Mouse (Mus musculus): ENCODE measurements around the gene Smtnl2. TPM values are rescaled to one million over a fixed set of nuclear protein-coding genes. Genes with fewer than 3 reads are reported as not detected.

Gene Smtnl2
- polyA plus RNA-seq, 1 experiment from 2014 or later: 11.3 TPM

DNA sequence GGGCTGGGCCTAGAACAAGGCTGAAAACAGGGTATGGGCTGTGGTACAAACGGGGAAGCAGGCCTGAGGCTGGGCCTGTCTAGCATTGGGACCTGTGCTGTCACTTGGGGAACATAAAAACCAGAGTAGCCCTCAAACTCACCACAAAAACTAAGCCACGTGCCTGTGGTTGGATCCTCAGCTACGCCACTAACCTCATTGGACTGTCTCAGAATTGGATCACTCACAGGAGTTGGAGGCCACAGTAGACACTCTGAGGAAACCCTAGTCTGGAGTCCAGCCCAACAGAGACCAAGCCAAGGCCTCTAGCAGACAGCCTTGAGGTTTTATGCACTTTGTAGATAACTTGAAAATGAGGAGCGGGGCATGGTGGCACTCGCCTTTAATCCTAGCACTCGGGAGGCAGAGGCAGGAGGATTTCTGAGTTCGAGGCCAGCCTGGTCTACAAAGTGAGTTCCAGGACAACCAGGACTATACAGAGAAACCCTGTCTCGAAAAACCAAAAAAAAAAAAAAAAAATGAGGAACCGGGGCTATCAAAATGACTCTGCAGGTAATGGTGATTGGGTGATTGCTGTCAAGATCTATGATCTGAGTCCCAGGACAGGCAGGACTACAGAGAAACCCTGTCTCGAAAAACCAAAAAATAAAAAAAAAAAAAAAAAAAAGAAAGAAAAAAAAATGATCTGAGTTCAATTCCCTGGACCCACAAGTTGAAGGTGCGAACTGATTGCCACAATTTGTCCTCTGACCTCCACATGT lies 10.2 kb upstream of the Smtnl2 start:
- no peaks in the 10 kb centered on the region for H3K9me3 ChIP-seq (replicated peaks)
- ATAC-seq: no peak
- H3K27me3 ChIP-seq (replicated peaks): peaks cover 10% of the 10 kb centered on the region
- H3K36me3 ChIP-seq: no peaks in the 10 kb centered on the region
- H3K27ac ChIP-seq: no peak overlapping the region
- 53% methylated on average over 11 of the region's 11 CpGs for WGBS (ENCODE audit: insufficient replicate concordance)
- H3K9ac ChIP-seq: no peak overlapping the region
- peaks cover 16% of the 10 kb centered on the region for H3K4me1 ChIP-seq
- no peak overlapping the region for H3K4me2 ChIP-seq
- no peak overlapping the region for H3K4me3 ChIP-seq

DNA sequence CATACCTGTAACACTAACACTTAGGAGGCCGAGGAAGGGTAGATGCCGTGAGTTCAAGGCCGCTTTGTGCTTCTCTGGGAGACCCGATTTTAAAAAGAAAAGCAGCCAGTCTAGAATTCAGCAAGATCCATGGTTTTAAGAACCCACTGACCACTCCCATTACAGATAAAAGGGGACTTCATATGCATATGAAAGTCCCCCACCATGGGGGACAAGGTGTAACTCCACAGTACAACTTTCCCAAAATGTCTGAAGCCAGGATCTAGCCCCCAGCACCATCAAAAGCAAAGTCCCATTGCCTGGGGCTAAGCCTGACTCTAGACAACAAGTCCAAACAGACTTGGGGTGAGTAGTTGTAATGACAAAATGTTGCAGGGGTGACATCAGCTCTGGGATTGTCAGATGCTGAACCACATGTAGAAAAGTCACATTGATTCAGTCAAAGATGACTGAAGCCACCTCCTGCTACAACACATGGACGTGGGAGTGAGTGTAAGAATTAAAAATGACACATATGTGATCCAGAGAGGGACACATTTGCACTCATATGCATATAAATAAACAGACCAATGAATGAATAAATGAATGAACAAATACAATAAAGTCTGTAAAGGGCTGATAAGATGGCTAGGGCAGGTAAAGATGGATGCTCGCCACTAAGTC lies 9.1 kb upstream of the Smtnl2 start:
- H3K27me3 ChIP-seq (replicated peaks): peaks cover 10% of the 10 kb centered on the region
- no peak overlapping the region for H3K4me2 ChIP-seq
- peaks cover 27% of the 10 kb centered on the region for H3K4me1 ChIP-seq
- WGBS (ENCODE audit: insufficient replicate concordance): 68% methylated on average over 6 of the region's 6 CpGs
- no peak overlapping the region for H3K4me3 ChIP-seq
- ATAC-seq: no peak
- H3K27ac ChIP-seq: no peak overlapping the region
- no peaks in the 10 kb centered on the region for H3K36me3 ChIP-seq
- H3K9ac ChIP-seq: no peak overlapping the region
- no peaks in the 10 kb centered on the region for H3K9me3 ChIP-seq (replicated peaks)

DNA sequence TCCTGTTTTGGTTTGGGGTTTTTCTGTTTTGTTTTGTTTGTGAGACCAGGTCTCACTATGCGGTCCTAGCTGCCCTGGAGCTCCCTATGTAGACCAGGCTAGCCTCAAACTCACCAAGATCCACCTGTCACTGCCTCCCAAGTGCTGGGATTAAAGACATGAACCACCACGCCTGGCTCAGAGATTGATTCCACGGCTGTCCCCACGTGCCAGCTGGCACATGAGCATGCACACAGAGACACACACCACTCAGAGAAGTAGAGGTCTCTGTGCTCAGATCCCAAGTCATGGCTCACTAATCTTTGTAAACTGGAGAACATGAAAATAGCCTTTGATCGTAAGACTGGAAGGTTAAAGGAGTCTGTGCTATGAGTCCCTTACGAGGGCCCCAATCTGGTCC lies 7.5 kb upstream of the Smtnl2 start:
- Histone ChIP-seq H3K9me3 (replicated peaks) (no peaks in the 10 kb centered on the region), H3K9ac (no peak overlapping the region), H3K27ac (no peak overlapping the region), H3K36me3 (no peaks in the 10 kb centered on the region), H3K4me2 (no peak overlapping the region), H3K27me3 (replicated peaks) (peaks cover 20% of the 10 kb centered on the region), H3K4me3 (no peak overlapping the region), H3K4me1 (peaks cover 41% of the 10 kb centered on the region)
- no peak for ATAC-seq
- 71% methylated on average over 6 of the region's 6 CpGs for WGBS (ENCODE audit: insufficient replicate concordance)

DNA sequence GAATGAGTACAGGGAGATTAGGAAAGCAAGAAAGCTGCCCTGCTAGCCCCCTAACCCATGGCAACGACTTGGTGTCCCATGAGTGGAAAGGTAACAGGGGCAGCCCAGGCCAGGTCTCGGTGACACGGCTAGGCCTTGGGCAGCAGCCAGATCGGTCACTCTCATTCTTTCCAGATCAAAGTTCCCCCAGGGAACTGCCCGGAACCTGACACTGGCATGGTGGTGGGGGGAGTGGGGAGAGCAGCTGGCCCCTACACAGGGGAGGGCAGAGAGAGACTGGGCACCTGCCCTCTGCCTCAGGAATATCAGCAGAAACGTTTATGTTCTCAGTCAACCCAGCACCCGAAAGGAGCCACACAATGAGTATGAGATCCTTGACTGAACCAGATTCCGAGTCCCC lies 6.7 kb upstream of the Smtnl2 start:
- H3K4me2 ChIP-seq: no peak overlapping the region
- 64% methylated on average over 8 of the region's 8 CpGs for WGBS (ENCODE audit: insufficient replicate concordance)
- H3K27me3 ChIP-seq (replicated peaks): peaks cover 28% of the 10 kb centered on the region
- H3K4me3 ChIP-seq: no peak overlapping the region
- H3K9me3 ChIP-seq (replicated peaks): no peaks in the 10 kb centered on the region
- no peak overlapping the region for H3K27ac ChIP-seq
- ATAC-seq: no peak
- H3K36me3 ChIP-seq: no peaks in the 10 kb centered on the region
- peaks cover 49% of the 10 kb centered on the region for H3K4me1 ChIP-seq
- no peak overlapping the region for H3K9ac ChIP-seq

DNA sequence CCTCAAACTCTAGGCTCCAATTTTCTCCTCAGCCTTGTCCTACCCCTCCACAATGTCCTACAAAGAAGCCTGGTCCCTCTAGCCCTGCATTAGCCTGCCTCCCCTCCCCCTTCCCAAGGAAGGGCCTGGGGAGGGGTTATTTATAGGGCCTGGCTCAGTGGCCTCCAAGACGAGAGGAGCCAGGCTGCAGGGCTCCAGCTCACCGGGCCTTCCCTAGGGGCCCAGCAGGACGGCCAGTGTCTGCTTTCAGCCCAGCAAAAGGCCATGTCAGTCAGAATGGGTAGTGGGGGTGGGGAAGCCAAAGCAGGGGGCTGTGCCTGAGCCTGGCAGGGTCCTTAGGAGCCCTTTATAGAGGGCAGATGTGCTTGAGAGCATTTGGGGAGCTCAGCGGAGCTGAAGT lies 5.9 kb upstream of the Smtnl2 start:
- no peaks in the 10 kb centered on the region for H3K9me3 ChIP-seq (replicated peaks)
- no peak overlapping the region for H3K4me2 ChIP-seq
- no peak overlapping the region for H3K27ac ChIP-seq
- WGBS (ENCODE audit: insufficient replicate concordance): 42% methylated on average over 4 of the region's 4 CpGs
- H3K4me3 ChIP-seq: no peak overlapping the region
- no peaks in the 10 kb centered on the region for H3K36me3 ChIP-seq
- peaks cover 54% of the 10 kb centered on the region for H3K4me1 ChIP-seq
- ATAC-seq: no peak
- H3K27me3 ChIP-seq (replicated peaks): peaks cover 36% of the 10 kb centered on the region
- H3K9ac ChIP-seq: no peak overlapping the region

DNA sequence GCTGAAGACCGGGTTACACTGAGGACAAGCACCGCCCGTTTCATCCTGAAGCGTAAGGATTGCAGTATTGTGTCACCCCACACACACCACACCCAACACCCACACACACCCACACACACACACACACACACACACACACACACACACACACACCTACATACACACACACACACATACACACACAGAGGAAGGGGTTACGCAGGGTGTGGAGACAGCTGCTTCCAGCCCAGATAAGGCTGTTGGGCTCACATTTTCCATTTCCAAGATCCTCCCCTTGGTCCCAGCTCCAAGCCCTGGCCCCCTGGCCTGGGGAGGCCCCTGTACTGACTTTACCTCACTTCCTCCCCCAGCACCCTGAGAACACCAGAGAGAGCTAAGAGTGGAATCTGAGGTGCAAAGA lies 5.2 kb upstream of the Smtnl2 start:
- Histone ChIP-seq H3K4me1 (peaks cover 61% of the 10 kb centered on the region), H3K9ac (peak overlapping the region; percentile 27), H3K27me3 (replicated peaks) (peaks cover 44% of the 10 kb centered on the region), H3K4me3 (no peak overlapping the region), H3K27ac (no peak overlapping the region), H3K9me3 (replicated peaks) (no peaks in the 10 kb centered on the region), H3K4me2 (no peak overlapping the region), H3K36me3 (no peaks in the 10 kb centered on the region)
- WGBS (ENCODE audit: insufficient replicate concordance): 60% methylated on average over 5 of the region's 5 CpGs
- ATAC-seq: no peak

DNA sequence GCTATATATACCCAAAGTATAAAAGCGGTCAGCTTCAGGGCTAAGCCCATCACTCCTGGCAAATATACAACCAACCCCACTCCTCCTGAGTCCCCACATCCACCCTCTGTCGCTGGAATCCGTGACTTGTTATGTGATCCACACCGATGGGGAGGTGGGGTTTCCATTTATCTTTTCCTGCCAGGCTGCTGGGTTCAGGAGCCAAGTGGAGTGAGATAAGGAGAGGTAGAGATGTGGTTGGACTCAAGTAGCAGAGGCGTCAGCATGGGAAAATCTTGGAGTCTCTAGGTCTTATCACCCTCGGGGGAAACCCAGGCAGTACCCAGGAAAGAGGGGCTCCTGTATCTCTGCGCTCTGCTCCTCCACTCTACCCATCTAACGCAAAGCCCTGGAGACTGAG lies 3.6 kb upstream of the Smtnl2 start:
- peaks cover 76% of the 10 kb centered on the region for H3K4me1 ChIP-seq
- 11% methylated on average over 8 of the region's 8 CpGs for WGBS (ENCODE audit: insufficient replicate concordance)
- no peaks in the 10 kb centered on the region for H3K9me3 ChIP-seq (replicated peaks)
- 0 out of 2 replicates have a peak overlapping the region, but pooled peaks have one; percentile 36 for H3K27ac ChIP-seq
- no peaks in the 10 kb centered on the region for H3K36me3 ChIP-seq
- peak overlapping the region; percentile 44 for H3K4me2 ChIP-seq
- no peak overlapping the region for H3K4me3 ChIP-seq
- 0 out of 2 replicates have a peak overlapping the region, but pooled peaks have one; percentile 17 for H3K9ac ChIP-seq
- peaks cover 59% of the 10 kb centered on the region for H3K27me3 ChIP-seq (replicated peaks)
- ATAC-seq: peak; percentile 81

DNA sequence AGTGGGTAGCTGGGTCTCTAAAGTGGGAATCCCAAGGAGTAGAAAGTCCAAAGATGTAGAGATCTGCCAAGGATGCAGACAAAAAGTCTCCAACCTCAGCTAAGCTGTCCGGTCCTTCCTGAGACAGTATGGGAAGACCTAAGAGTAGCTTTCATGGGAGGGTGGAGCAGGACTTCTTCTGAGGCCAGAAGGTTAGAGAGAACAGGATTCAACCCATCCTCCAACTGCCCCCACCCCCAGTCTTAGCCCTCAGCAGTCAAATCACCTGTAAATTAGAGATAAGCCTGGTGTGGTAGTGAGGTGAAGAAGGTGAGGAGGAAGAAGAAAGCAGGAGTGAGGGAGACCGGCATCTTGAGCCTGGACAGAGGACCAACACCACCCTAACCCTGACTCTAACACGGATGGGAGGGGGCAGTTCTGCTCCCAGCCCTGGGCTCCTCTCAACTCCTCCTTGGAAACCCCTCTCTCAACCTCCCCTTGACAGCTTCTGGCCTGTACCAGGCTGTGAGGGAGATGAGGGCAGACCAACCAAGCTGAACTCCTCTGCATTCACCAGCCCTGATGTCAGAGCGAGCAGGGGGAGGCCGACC lies 2.2 kb upstream of the Smtnl2 start:
- peaks cover 72% of the 10 kb centered on the region for H3K27me3 ChIP-seq (replicated peaks)

DNA sequence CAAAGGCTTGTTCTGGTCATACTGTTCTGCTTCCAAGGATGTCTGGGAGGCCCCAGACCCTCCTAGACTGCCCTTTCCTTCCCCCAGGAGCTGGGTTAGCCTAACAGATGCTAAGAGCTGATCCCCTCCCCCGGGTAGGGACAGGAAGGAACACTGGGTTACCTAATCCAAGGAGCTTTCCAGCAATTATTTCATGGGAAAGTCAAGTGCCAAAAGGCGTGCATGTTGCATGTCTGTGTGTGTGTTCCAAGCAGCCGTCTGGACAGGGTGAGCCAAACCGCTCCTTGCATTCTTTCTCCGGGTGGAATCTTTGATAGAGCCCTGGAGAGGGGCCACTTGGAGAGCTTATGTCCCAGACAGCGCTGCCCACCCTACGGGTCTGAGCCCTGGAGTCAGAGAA lies 1.5 kb upstream of the Smtnl2 start:
- Histone ChIP-seq H3K4me2 (no peak overlapping the region), H3K4me1 (peaks cover 81% of the 10 kb centered on the region), H3K36me3 (no peaks in the 10 kb centered on the region), H3K9me3 (replicated peaks) (no peaks in the 10 kb centered on the region), H3K9ac (no peak overlapping the region), H3K4me3 (no peak overlapping the region), H3K27ac (no peak overlapping the region), H3K27me3 (replicated peaks) (peaks cover 69% of the 10 kb centered on the region)
- ATAC-seq: no peak
- WGBS (ENCODE audit: insufficient replicate concordance): 67% methylated on average over 7 of the region's 7 CpGs

More for the DNA sequence above, 2.2 kb upstream of the Smtnl2 start:
- Histone ChIP-seq H3K4me3 (no peak overlapping the region), H3K9me3 (replicated peaks) (no peaks in the 10 kb centered on the region), H3K4me1 (peaks cover 80% of the 10 kb centered on the region), H3K36me3 (no peaks in the 10 kb centered on the region), H3K4me2 (no peak overlapping the region), H3K9ac (no peak overlapping the region), H3K27ac (no peak overlapping the region)
- whole genome bisulfite sequencing (ENCODE audit: insufficient replicate concordance): 49% methylated on average over 5 of the region's 5 CpGs
- ATAC-seq: no peak

DNA sequence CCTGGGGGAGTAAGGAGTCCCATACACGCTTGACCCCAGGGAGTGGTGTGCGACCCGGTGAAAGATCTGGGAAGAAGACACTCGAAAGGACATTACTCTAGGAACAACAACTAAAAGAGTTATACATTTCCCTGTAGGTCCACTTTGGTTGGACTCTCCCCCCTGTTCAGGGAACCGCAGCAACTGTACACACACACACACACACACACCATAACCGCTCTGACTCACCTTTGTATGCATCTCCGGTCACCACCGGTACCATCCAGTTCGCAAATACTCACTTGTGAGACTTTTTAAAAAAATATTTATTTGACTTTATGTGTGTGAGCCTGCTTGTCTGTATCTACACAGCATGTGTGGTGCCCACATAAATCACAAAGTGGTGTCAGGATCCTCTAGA lies 432 bp upstream of the Smtnl2 start:
- H3K4me1 ChIP-seq: peaks cover 84% of the 10 kb centered on the region
- WGBS (ENCODE audit: insufficient replicate concordance): 32% methylated on average over 9 of the region's 9 CpGs
- no peaks in the 10 kb centered on the region for H3K36me3 ChIP-seq
- ATAC-seq: no peak
- no peaks in the 10 kb centered on the region for H3K9me3 ChIP-seq (replicated peaks)
- no peak overlapping the region for H3K9ac ChIP-seq
- H3K4me2 ChIP-seq: peak overlapping the region; percentile 98
- no peak overlapping the region for H3K27ac ChIP-seq
- peak overlapping the region; percentile 65 for H3K4me3 ChIP-seq
- H3K27me3 ChIP-seq (replicated peaks): peaks cover 64% of the 10 kb centered on the region

DNA sequence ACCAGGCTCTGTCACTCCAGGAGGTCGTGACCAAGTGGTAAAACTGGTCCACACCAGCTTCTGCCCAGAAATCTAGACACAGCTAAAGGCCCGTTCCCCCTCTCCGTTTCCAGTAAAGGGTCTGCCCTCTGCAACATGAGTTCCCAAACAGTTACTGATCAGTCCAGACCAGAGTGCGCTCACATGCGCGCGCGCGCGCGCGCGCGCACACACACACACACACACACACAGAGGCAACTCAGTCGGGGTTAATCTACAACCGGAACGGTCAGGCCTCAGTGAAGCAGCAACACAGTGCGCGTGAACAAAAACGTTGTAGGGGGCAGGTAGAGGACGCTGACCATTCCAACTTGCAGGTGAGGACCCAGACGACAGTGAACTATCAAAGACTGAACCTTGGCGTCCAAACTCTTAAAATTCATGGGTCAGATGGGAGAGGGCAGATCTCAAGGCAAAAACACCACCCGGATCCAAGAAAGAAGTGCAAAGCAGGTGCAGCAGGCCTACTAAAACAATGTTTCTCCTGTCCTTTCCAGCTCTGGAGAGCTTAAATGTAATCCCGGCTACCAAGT lies 906 bp downstream of the Smtnl2 start:
- WGBS (ENCODE audit: insufficient replicate concordance): 3% methylated on average over 25 of the region's 25 CpGs

More for the DNA sequence above, 906 bp downstream of the Smtnl2 start:
- Histone ChIP-seq H3K27me3 (replicated peaks) (peaks cover 77% of the 10 kb centered on the region), H3K4me2 (peak overlapping the region; percentile 98), H3K9ac (peak overlapping the region; percentile 65), H3K9me3 (replicated peaks) (no peaks in the 10 kb centered on the region), H3K27ac (no peak overlapping the region), H3K4me3 (peak overlapping the region; percentile 65), H3K4me1 (peaks cover 84% of the 10 kb centered on the region), H3K36me3 (no peaks in the 10 kb centered on the region)
- no peak for ATAC-seq
